In the genomic region with DNA sequence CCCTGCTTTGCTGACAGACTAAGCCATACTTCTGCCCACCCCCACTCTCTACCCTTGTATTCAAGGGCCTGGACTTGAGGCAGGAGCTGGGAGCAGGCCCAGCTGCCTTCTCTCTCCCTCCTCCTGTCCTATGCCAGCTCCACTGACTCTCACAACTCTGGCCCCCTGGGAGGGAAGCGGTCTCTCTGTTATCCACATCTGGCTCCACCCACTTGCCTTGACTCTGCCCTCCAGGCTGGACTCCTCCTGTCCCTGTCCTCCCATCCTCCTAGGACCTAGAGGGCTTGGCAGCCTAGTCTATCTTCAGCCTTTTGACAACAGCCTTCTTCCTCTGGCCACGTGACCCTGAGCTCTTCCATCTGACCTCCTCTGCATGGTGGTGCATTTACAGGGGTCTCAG, we compare ENCODE assay signal across 12 mouse cellular contexts.
DNase-seq lines count a peak whose midpoint lies in the region; ATAC-seq and TF ChIP-seq lines count a peak whose summit lies in the region.
"Had no signal": no experiment of that assay in that cellular context is flagged by ENCODE, and none has a peak within 500 bp of the region (broad histone marks: within the 10 kb centered on the region; RNA-seq: fewer than 3 reads in every experiment).

No protein-coding gene starts in this region.

- no peaks in the 10 kb centered on the region for H3K36me3 ChIP-seq in limb, embryonic 12.5 days
- no peaks in the 10 kb centered on the region for H3K36me3 ChIP-seq in limb, embryonic 10.5 days
- no peaks in the 10 kb centered on the region for H3K36me3 ChIP-seq in kidney, postnatal 0 days (ENCODE audit: insufficient read depth, low read length)
- H3K36me3 ChIP-seq: forebrain, embryonic 10.5 days had no signal

- TF ChIP-seq CTCF in kidney, postnatal 0 days (IDR thresholded peaks at IDR 0.05; ENCODE audit: low read depth): no peak

- intact Hi-C loops in left cerebral cortex, postnatal 10 days (cut with DNase I): no loop called here

- WGBS in limb, embryonic 12.5 days: 45% methylated on average over 2 of the region's 2 CpGs
- 38% methylated on average over 2 of the region's 2 CpGs for WGBS in limb, embryonic 10.5 days
- 40% methylated on average over 2 of the region's 2 CpGs for WGBS in kidney, postnatal 0 days

- DNase-seq in limb, embryonic 10.5 days (ENCODE audit: low spot score): no peak
- peak; percentile 21 to 61 for DNase-seq in adrenal gland, postnatal 36 days
- peak; percentile 25 for DNase-seq in kidney, postnatal 0 days (ENCODE audit: low spot score)
- DNase-seq in lung, postnatal 25 days (ENCODE audit: low spot score): peak; percentile 58
- no peak for DNase-seq in left cerebral cortex, postnatal 10 days (ENCODE audit: extremely low spot score in 1 of 2, low spot score in 2 of 2)
- DNase-seq in layer of hippocampus, adult 8-10 months (ENCODE audit: low spot score in 2 of 2): no peak
- DNase-seq in c-Kit-positive CD71-positive TER-119-positive erythroid progenitor cells, embryonic 14.5 days (ENCODE audit: low spot score): no peak
- DNase-seq: gastrocnemius, postnatal 36 days; layer of hippocampus, adult 9-11 months had no signal

- 0 out of 2 replicates have a peak overlapping the region, but pooled peaks have one; percentile 8 for H3K9ac ChIP-seq in limb, embryonic 12.5 days (replicated peaks)
- no peak overlapping the region for H3K9ac ChIP-seq in kidney, postnatal 0 days (ENCODE audit: low read depth, low read length)
- H3K9ac ChIP-seq: hindbrain, embryonic 14.5 days had no signal

- peaks cover 25% of the 10 kb centered on the region for H3K4me1 ChIP-seq in limb, embryonic 12.5 days (replicated peaks)
- peaks cover 29% of the 10 kb centered on the region for H3K4me1 ChIP-seq in limb, embryonic 10.5 days
- H3K4me1 ChIP-seq in kidney, postnatal 0 days (replicated peaks; ENCODE audit: insufficient read depth, low read length): peaks cover 7% of the 10 kb centered on the region

- H3K4me3 ChIP-seq in limb, embryonic 12.5 days (replicated peaks): no peak overlapping the region
- H3K4me3 ChIP-seq in limb, embryonic 10.5 days: no peak overlapping the region
- H3K4me3 ChIP-seq in kidney, postnatal 0 days (replicated peaks; ENCODE audit: low read depth, low read length): no peak overlapping the region
- H3K4me3 ChIP-seq: forebrain, embryonic 10.5 days had no signal

- H3K4me2 ChIP-seq in limb, embryonic 12.5 days: no peak overlapping the region
- no peak overlapping the region for H3K4me2 ChIP-seq in kidney, postnatal 0 days (ENCODE audit: low read length)
- H3K4me2 ChIP-seq: hindbrain, embryonic 14.5 days had no signal

- H3K9me3 ChIP-seq in limb, embryonic 12.5 days: no peaks in the 10 kb centered on the region
- H3K9me3 ChIP-seq in limb, embryonic 10.5 days (replicated peaks): no peaks in the 10 kb centered on the region
- H3K9me3 ChIP-seq in kidney, postnatal 0 days (replicated peaks; ENCODE audit: low read length): no peaks in the 10 kb centered on the region

- H3K27me3 ChIP-seq in limb, embryonic 12.5 days: peaks cover 12% of the 10 kb centered on the region
- H3K27me3 ChIP-seq in limb, embryonic 10.5 days (ENCODE audit: low read depth, poor library complexity, severe bottlenecking): 0 out of 2 replicates have a peak, but pooled peaks cover 9% of the 10 kb centered on the region
- H3K27me3 ChIP-seq in kidney, postnatal 0 days (ENCODE audit: insufficient read depth, low read length): no peaks in the 10 kb centered on the region

- H3K27ac ChIP-seq in limb, embryonic 12.5 days: no peak overlapping the region
- H3K27ac ChIP-seq in limb, embryonic 10.5 days: no peak overlapping the region
- H3K27ac ChIP-seq in kidney, postnatal 0 days: no peak overlapping the region
- H3K27ac ChIP-seq: forebrain, embryonic 10.5 days; hindbrain, embryonic 14.5 days had no signal

- ATAC-seq in limb, embryonic 12.5 days (ENCODE audit: insufficient number of reproducible peaks, insufficient read depth, low FRiP score, low TSS enrichment, low read depth): no peak
- ATAC-seq in kidney, postnatal 0 days (replicated peaks; ENCODE audit: low FRiP score, low read depth): no peak

Comparison
In these comparisons a context has a peak if more than half of its experiments do, and no peak if none do; other contexts are left out.
1. DNase-seq: peak in adrenal gland, postnatal 36 days (2 of 2), kidney, postnatal 0 days (single experiment) and lung, postnatal 25 days (single experiment); none in limb, embryonic 10.5 days (single experiment), left cerebral cortex, postnatal 10 days (0 of 2), layer of hippocampus, adult 8-10 months (0 of 2) and c-Kit-positive CD71-positive TER-119-positive erythroid progenitor cells, embryonic 14.5 days (single experiment).